Mouse (Mus musculus): ENCODE data around the gene Ablim1. TPM values are rescaled to one million over a fixed set of nuclear protein-coding genes. Genes with fewer than 3 reads are reported as not detected.

The Ablim1 gene
- polyA plus RNA-seq, 1 experiment: 9.8 TPM

DNA sequence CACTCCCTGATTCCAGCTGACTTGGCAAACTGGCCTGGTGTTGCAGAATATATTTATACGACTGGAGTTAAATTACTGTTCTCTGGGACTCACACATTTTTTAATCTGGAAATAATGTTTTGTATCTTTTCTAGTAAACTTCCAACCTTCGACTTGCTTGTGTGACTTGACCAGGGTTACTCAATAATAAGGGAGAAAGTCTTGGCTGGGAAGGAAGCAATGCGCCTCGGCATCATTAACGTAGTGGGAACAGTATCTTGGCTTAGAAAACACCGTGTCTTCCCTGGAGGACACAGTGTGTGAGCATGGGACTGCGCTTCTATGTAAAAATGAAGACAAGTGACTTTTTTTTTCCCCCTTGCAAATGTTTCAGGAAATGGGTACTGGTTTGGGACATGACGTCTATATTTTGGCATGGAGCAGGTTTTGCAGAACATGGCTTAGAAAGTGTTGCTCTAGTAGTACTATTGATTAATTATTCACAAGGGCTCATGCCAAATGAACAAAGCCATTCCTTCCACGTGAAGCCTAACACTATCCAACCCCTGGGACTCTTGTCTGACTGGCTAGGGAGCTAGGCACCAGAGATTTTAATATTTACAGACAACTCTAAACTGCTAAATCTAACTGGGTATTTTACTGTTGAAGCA, 266.9 kb downstream of the Ablim1 start:
- Histone ChIP-seq H3K27me3 (ENCODE audit: control insufficient read depth, insufficient read depth, insufficient read length) (no peaks in the 10 kb centered on the region), H3K79me3 (ENCODE audit: low read depth) (no peaks in the 10 kb centered on the region), H3ac (ENCODE audit: control insufficient read depth, insufficient read length, low read depth) (no peak overlapping the region), H3K4me3 (ENCODE audit: insufficient read depth, poor library complexity, severe bottlenecking) (no peak overlapping the region), H3K36me3 (ENCODE audit: control insufficient read depth, insufficient read depth) (no peaks in the 10 kb centered on the region), H3K79me2 (ENCODE audit: control insufficient read depth, insufficient read depth) (no peaks in the 10 kb centered on the region)
- TF ChIP-seq CEBPB (IDR thresholded peaks at IDR 0.05; ENCODE audit: low read depth): no peak
- TF ChIP-seq FOSL1 (IDR thresholded peaks at IDR 0.05; ENCODE audit: insufficient read depth, low read length, poor library complexity, severe bottlenecking): no peak
- TF ChIP-seq MYOG (IDR thresholded peaks at IDR 0.05; ENCODE audit: control insufficient read depth, extremely low read depth, insufficient read length): no peak

DNA sequence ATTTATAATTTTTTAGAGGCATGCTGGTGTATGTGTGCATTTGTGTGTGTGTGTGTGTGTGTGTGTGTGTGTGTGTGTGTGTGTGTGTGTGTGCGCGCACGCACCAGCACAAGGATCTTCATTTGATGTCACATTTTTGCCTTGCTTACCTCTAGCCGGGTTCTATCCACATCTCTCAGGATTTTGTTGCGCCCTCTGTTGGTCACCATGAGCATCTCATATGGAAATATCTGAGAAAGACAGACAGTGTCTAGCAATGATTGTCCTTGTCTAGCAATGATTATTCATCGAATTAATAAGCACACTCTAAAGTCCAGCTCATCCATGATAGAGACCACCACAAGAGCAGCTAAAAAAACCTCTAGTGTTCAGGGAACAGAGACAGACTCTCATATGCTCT, 275.5 kb downstream of the Ablim1 start:
- Histone ChIP-seq H3ac (ENCODE audit: control insufficient read depth, insufficient read length, low read depth) (no peak overlapping the region), H3K27me3 (ENCODE audit: control insufficient read depth, insufficient read depth, insufficient read length) (no peaks in the 10 kb centered on the region), H3K4me3 (ENCODE audit: insufficient read depth, poor library complexity, severe bottlenecking) (no peak overlapping the region), H3K79me2 (ENCODE audit: control insufficient read depth, insufficient read depth) (no peaks in the 10 kb centered on the region), H3K36me3 (ENCODE audit: control insufficient read depth, insufficient read depth) (peaks cover 7% of the 10 kb centered on the region), H3K79me3 (ENCODE audit: low read depth) (no peaks in the 10 kb centered on the region)
- TF ChIP-seq MYOD1 (IDR thresholded peaks at IDR 0.05; ENCODE audit: control insufficient read depth, insufficient read length, low read depth) (no peak), CEBPB (IDR thresholded peaks at IDR 0.05; ENCODE audit: low read depth) (no peak), MAX (IDR thresholded peaks at IDR 0.05) (no peak)

DNA sequence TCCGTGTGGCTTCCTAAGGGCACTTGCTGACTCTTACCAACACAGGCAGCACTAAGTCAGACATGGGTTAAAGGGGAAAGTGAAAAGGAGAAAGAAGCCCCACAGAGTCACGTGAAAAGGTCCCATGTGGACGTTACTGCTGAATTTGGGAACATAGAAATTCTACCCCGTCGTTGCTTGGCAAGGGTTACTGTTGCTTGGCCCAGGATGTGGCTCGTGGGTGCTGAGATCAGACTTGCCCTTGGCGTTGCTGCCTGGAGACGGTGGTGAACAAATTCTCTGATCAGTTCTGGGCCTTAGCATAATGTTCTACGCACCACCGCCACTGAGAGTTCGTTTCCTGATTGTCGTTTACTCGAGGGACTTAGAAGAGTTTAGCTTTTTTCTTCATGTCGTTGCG, 277.9 kb downstream of the Ablim1 start:
- no peak overlapping the region for H3K4me3 ChIP-seq (ENCODE audit: insufficient read depth, poor library complexity, severe bottlenecking)

DNA sequence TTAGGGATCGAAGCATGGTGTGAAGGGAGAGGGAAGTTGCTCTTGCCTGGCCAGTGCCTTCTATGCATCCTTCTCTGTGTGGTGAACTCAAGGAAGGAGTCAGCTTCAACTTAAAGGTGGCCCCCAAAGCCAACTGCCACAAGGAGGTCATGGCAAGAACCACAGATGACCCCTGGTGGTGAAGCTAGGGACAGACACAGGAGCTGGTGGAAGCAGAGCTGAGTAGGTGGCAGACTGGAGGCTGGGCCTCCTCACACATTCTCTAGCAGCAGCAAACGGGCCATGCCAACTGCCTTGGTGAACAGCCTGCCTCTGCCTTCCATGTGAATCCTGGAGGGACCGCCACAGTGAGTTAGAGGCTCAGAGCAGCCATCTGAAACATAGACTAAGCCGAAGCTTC, 283.1 kb downstream of the Ablim1 start:
- Histone ChIP-seq H3K27me3 (ENCODE audit: control insufficient read depth, insufficient read depth, insufficient read length) (no peaks in the 10 kb centered on the region), H3K36me3 (ENCODE audit: control insufficient read depth, insufficient read depth) (peaks cover 5% of the 10 kb centered on the region), H3ac (ENCODE audit: control insufficient read depth, insufficient read length, low read depth) (no peak overlapping the region), H3K79me2 (ENCODE audit: control insufficient read depth, insufficient read depth) (no peaks in the 10 kb centered on the region), H3K79me3 (ENCODE audit: low read depth) (no peaks in the 10 kb centered on the region), H3K4me3 (ENCODE audit: insufficient read depth, poor library complexity, severe bottlenecking) (no peak overlapping the region)
- TF ChIP-seq CTCF (IDR thresholded peaks at IDR 0.05; ENCODE audit: control insufficient read depth, insufficient read depth, insufficient read length): peak; percentile 76
- no peak for TF ChIP-seq MYOG (IDR thresholded peaks at IDR 0.05; ENCODE audit: control insufficient read depth, extremely low read depth, insufficient read length)

More for the DNA sequence above, 277.9 kb downstream of the Ablim1 start:
- no peaks in the 10 kb centered on the region for H3K79me2 ChIP-seq (ENCODE audit: control insufficient read depth, insufficient read depth)
- H3K36me3 ChIP-seq (ENCODE audit: control insufficient read depth, insufficient read depth): peaks cover 12% of the 10 kb centered on the region
- TF ChIP-seq MYOG (IDR thresholded peaks at IDR 0.05; ENCODE audit: control insufficient read depth, extremely low read depth, insufficient read length): no peak
- TF ChIP-seq CEBPB (IDR thresholded peaks at IDR 0.05; ENCODE audit: low read depth): no peak
- no peak for TF ChIP-seq CTCF (IDR thresholded peaks at IDR 0.05; ENCODE audit: control insufficient read depth, insufficient read depth, insufficient read length)
- TF ChIP-seq MYOD1 (IDR thresholded peaks at IDR 0.05; ENCODE audit: control insufficient read depth, insufficient read length, low read depth): no peak
- TF ChIP-seq USF1 (IDR thresholded peaks at IDR 0.05; ENCODE audit: low read depth): no peak
- no peak for TF ChIP-seq FOSL1 (IDR thresholded peaks at IDR 0.05; ENCODE audit: insufficient read depth, low read length, poor library complexity, severe bottlenecking)
- no peak for TF ChIP-seq MAX (IDR thresholded peaks at IDR 0.05)
- H3K79me3 ChIP-seq (ENCODE audit: low read depth): no peaks in the 10 kb centered on the region
- H3ac ChIP-seq (ENCODE audit: control insufficient read depth, insufficient read length, low read depth): no peak overlapping the region
- H3K27me3 ChIP-seq (ENCODE audit: control insufficient read depth, insufficient read depth, insufficient read length): no peaks in the 10 kb centered on the region

DNA sequence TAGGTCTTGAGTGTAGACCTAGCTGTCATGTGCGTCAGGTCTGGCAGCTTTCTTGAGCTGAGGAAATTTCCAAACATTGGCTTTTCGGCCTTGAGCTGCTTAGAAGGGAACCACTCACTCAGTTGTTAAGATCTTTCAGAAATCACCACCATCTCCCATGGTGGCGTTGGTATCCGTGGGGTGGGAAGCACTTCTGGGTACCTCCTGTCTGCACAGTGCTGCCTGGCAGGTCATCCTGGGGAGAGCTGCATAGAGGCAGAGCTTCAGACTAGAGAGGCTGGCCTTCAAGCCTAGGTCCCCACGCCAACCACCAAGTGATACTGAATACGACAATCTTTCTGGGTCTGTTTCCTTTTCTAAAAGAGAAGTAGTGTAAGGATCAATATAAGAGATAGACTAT, 285.3 kb downstream of the Ablim1 start:
- no peaks in the 10 kb centered on the region for H3K27me3 ChIP-seq (ENCODE audit: control insufficient read depth, insufficient read depth, insufficient read length)
- peaks cover 5% of the 10 kb centered on the region for H3K36me3 ChIP-seq (ENCODE audit: control insufficient read depth, insufficient read depth)
- TF ChIP-seq FOSL1 (IDR thresholded peaks at IDR 0.05; ENCODE audit: insufficient read depth, low read length, poor library complexity, severe bottlenecking) (no peak), MYOD1 (IDR thresholded peaks at IDR 0.05; ENCODE audit: control insufficient read depth, insufficient read length, low read depth) (no peak), CTCF (IDR thresholded peaks at IDR 0.05; ENCODE audit: control insufficient read depth, insufficient read depth, insufficient read length) (no peak), MYOG (IDR thresholded peaks at IDR 0.05; ENCODE audit: control insufficient read depth, extremely low read depth, insufficient read length) (no peak), MAX (IDR thresholded peaks at IDR 0.05) (no peak)
- no peaks in the 10 kb centered on the region for H3K79me2 ChIP-seq (ENCODE audit: control insufficient read depth, insufficient read depth)
- H3ac ChIP-seq (ENCODE audit: control insufficient read depth, insufficient read length, low read depth): no peak overlapping the region
- no peak overlapping the region for H3K4me3 ChIP-seq (ENCODE audit: insufficient read depth, poor library complexity, severe bottlenecking)
- H3K79me3 ChIP-seq (ENCODE audit: low read depth): no peaks in the 10 kb centered on the region

DNA sequence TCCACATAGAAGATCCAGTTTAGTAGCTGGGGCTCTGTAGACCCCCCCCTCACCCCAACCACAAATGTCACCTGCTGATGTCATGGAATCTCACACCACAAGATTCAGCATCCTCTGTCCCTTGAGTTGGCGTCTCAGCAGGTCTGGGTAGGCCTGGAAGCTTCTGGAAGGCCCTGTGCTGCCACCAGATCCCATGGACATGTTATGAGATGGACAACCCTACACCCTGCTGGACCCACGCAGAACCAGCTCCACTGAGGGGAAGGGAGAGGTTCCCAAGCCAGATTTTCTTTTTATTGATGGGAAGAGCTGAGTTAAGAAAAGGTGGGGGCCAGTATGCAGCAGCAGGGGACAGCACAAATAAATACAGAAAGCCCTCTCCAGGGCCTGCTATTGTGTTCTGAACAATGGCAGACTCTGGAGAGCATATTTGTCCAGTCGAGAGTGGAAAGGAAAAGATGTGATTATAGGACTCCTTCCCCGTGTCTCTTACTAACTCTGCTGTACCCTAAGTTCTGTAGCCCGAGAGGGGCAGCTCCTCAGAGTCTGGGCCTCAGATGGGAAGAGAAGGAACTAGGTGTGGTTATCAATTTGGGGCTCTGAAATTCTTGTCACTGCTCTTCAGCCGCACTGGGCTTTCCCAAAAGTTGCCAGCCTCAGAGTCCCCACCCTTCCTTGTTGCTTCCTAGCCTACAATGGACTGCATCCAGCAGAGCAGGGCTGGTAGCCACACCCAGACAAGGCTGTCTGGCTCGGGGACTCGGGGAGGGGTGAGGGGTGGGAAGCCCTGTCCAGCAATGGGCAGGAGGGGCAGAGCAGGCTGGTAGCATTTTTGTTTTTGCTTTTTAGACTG, 286.2 kb downstream of the Ablim1 start:
- Histone ChIP-seq H3K27me3 (ENCODE audit: control insufficient read depth, insufficient read depth, insufficient read length) (no peaks in the 10 kb centered on the region), H3K79me3 (ENCODE audit: low read depth) (no peaks in the 10 kb centered on the region), H3K4me3 (ENCODE audit: insufficient read depth, poor library complexity, severe bottlenecking) (no peak overlapping the region), H3K79me2 (ENCODE audit: control insufficient read depth, insufficient read depth) (no peaks in the 10 kb centered on the region), H3ac (ENCODE audit: control insufficient read depth, insufficient read length, low read depth) (no peak overlapping the region), H3K36me3 (ENCODE audit: control insufficient read depth, insufficient read depth) (peaks cover 5% of the 10 kb centered on the region)
- TF ChIP-seq USF1 (IDR thresholded peaks at IDR 0.05; ENCODE audit: low read depth): no peak
- TF ChIP-seq MYOG (IDR thresholded peaks at IDR 0.05; ENCODE audit: control insufficient read depth, extremely low read depth, insufficient read length): no peak
- TF ChIP-seq MYOD1 (IDR thresholded peaks at IDR 0.05; ENCODE audit: control insufficient read depth, insufficient read length, low read depth): no peak
- no peak for TF ChIP-seq CEBPB (IDR thresholded peaks at IDR 0.05; ENCODE audit: low read depth)
- TF ChIP-seq FOSL1 (IDR thresholded peaks at IDR 0.05; ENCODE audit: insufficient read depth, low read length, poor library complexity, severe bottlenecking): no peak
- TF ChIP-seq MAX (IDR thresholded peaks at IDR 0.05): no peak
- TF ChIP-seq CTCF (IDR thresholded peaks at IDR 0.05; ENCODE audit: control insufficient read depth, insufficient read depth, insufficient read length): no peak

Data from C2C12 (cell line).